In genomic region chr4:119671164-119671563, GRCm38 (mm10) we compare ENCODE assay signal across 26 mouse cellular contexts. TPM values are rescaled to one million over a fixed set of nuclear protein-coding genes. Genes with fewer than 3 reads are reported as not detected.
"Had no signal": no experiment of that assay in that cellular context is flagged by ENCODE, and none has a peak within 500 bp of the region (broad histone marks: within the 10 kb centered on the region; RNA-seq: fewer than 3 reads in every experiment).

No protein-coding gene starts in this region.

- H3K9ac ChIP-seq: limb, embryonic 13.5 days; liver, embryonic 12.5 days; liver, embryonic 15.5 days; lung, embryonic 15.5 days; midbrain, embryonic 12.5 days; midbrain, embryonic 15.5 days; neural tube, embryonic 13.5 days; stomach, embryonic 15.5 days had no signal

- H3K4me3 ChIP-seq: layer of hippocampus, adult 2 months; limb, embryonic 10.5 days; limb, embryonic 13.5 days; liver, embryonic 12.5 days; liver, embryonic 15.5 days; lung, embryonic 15.5 days; midbrain, embryonic 12.5 days; midbrain, embryonic 15.5 days; myocyte; neural tube, embryonic 13.5 days; stomach, embryonic 15.5 days had no signal

- DNase-seq: layer of hippocampus, adult 9-11 months; liver; lung, adult 18-20 months; lung, postnatal 10 days; lung, postnatal 36 days; right cerebral cortex, postnatal 25 days; spleen, adult 18-20 months had no signal

- ATAC-seq: liver, embryonic 12.5 days; midbrain, embryonic 15.5 days had no signal

- H3K27ac ChIP-seq: kidney, postnatal 0 days; layer of hippocampus, adult 2 months; limb, embryonic 10.5 days; limb, embryonic 13.5 days; liver, embryonic 12.5 days; liver, embryonic 15.5 days; lung, embryonic 15.5 days; midbrain, embryonic 12.5 days; midbrain, embryonic 15.5 days; neural tube, embryonic 13.5 days; stomach, embryonic 15.5 days had no signal

- H3K4me2 ChIP-seq: limb, embryonic 13.5 days; liver, embryonic 12.5 days; liver, embryonic 15.5 days; lung, embryonic 15.5 days; midbrain, embryonic 12.5 days; midbrain, embryonic 15.5 days; neural tube, embryonic 13.5 days; stomach, embryonic 15.5 days had no signal

- H3K27me3 ChIP-seq: limb, embryonic 13.5 days; liver, embryonic 15.5 days; lung, embryonic 15.5 days; midbrain, embryonic 12.5 days; midbrain, embryonic 15.5 days; neural tube, embryonic 13.5 days; stomach, embryonic 15.5 days had no signal

- H3K36me3 ChIP-seq: limb, embryonic 10.5 days; limb, embryonic 13.5 days; liver, embryonic 12.5 days; liver, embryonic 15.5 days; lung, embryonic 15.5 days; midbrain, embryonic 12.5 days; midbrain, embryonic 15.5 days; neural tube, embryonic 13.5 days; stomach, embryonic 15.5 days had no signal

- H3K4me1 ChIP-seq: limb, embryonic 10.5 days; limb, embryonic 13.5 days; liver, embryonic 12.5 days; liver, embryonic 15.5 days; lung, embryonic 15.5 days; stomach, embryonic 15.5 days had no signal

- H3K9me3 ChIP-seq: limb, embryonic 10.5 days; limb, embryonic 13.5 days; liver, embryonic 12.5 days; liver, embryonic 15.5 days; lung, embryonic 15.5 days; midbrain, embryonic 12.5 days; midbrain, embryonic 15.5 days; neural tube, embryonic 13.5 days; stomach, embryonic 15.5 days had no signal

RNA-seq across cellular contexts. Expression of gene Guca2b, which starts 12.4 kb away (rescaled TPM):
- total RNA-seq: layer of hippocampus, adult 2 months; layer of hippocampus, postnatal 25 days; left cerebral cortex, adult 18-20 months; left cerebral cortex, postnatal 25 days; megakaryocyte progenitor cell, adult 5-6 weeks; megakaryocyte-erythroid progenitor cell, adult 5-6 weeks; monocyte, adult 5-6 weeks; neutrophil, adult 5-6 weeks had no signal
- polyA plus RNA-seq: limb, embryonic 10.5 days; limb, embryonic 13.5 days; lung, embryonic 15.5 days; midbrain, embryonic 12.5 days; midbrain, embryonic 15.5 days; myocyte; neural tube, embryonic 13.5 days had no signal

RNA-seq across cellular contexts. Expression of gene Guca2a, which starts 33.7 kb away (rescaled TPM):
- total RNA-seq: layer of hippocampus, adult 2 months; layer of hippocampus, postnatal 25 days; left cerebral cortex, adult 18-20 months; left cerebral cortex, postnatal 25 days; megakaryocyte progenitor cell, adult 5-6 weeks; megakaryocyte-erythroid progenitor cell, adult 5-6 weeks; monocyte, adult 5-6 weeks; neutrophil, adult 5-6 weeks had no signal
- polyA plus RNA-seq: limb, embryonic 10.5 days; limb, embryonic 13.5 days; liver, embryonic 12.5 days; liver, embryonic 15.5 days; lung, embryonic 15.5 days; midbrain, embryonic 12.5 days; midbrain, embryonic 15.5 days; myocyte; neural tube, embryonic 13.5 days had no signal
